Mouse (Mus musculus) midbrain, embryonic 12.5 days (tissue): ENCODE measurements around the gene Hoxd1. TPM values are rescaled to one million over a fixed set of nuclear protein-coding genes. Genes with fewer than 3 reads are reported as not detected.

Experiments
- ATAC-seq: fragments of 200-750 bp; cut with Nextera tagmentation; 2 replicates; pipeline ENCODE4 v1.8.0; 2017; ENCODE audit warnings: low read depth, moderate TSS enrichment, moderate library complexity; ENCODE audit not compliant: low FRiP score
- H3K27ac ChIP-seq: fragments of 300-500 bp; sonication (generic); replicated peaks from 2 replicates; pipeline ENCODE4 v1.5.1; 2016; ENCODE audit warnings: mild to moderate bottlenecking
- H3K27me3 ChIP-seq: fragments of 300-500 bp; sonication (generic); 2 replicates; pipeline ENCODE4 v1.6.1; 2016; ENCODE audit warnings: mild to moderate bottlenecking
- H3K36me3 ChIP-seq: fragments of 300-500 bp; sonication (generic); 2 replicates; pipeline ENCODE4 v1.6.1; 2016
- H3K4me1 ChIP-seq: fragments of 300-500 bp; sonication (generic); 2 replicates; pipeline ENCODE4 v1.6.1; 2016
- H3K4me2 ChIP-seq: fragments of 300-500 bp; sonication (generic); replicated peaks from 2 replicates; pipeline ENCODE4 v1.6.1; 2016; ENCODE audit warnings: mild to moderate bottlenecking, moderate library complexity
- H3K4me3 ChIP-seq: fragments of 300-500 bp; sonication (generic); 2 replicates; pipeline ENCODE4 v1.5.1; 2016; ENCODE audit warnings: mild to moderate bottlenecking
- H3K9ac ChIP-seq: fragments of 300-500 bp; sonication (generic); replicated peaks from 2 replicates; pipeline ENCODE4 v1.6.1; 2016; ENCODE audit warnings: mild to moderate bottlenecking, moderate library complexity
- H3K9me3 ChIP-seq: fragments of 300-500 bp; sonication (generic); 2 replicates; pipeline ENCODE4 v1.6.1; 2016; ENCODE audit warnings: mild to moderate bottlenecking
- WGBS: fragments of 180-500 bp; shearing (Covaris S2); methylation state at CpG from one replicate; pipeline ENCODE4 v1.1.7; 2016; 5-methylcytosine and 5-hydroxymethylcytosine counted together
- polyA plus RNA-seq: library from polyadenylated mRNA; unstranded; fragments of >200 nt; fragmentation: Nextera tagmentation; extraction: Ambion mirVana; gene quantifications from 2 replicates; pipeline ENCODE4 v1.2.1, GENCODE M21; 2016

The Hoxd1 gene
- polyA plus RNA-seq, 1 experiment from 2014 or later: 0.40 TPM

GRCm38 (mm10) chr2:74753711-74754110 lies 9.1 kb upstream of the Hoxd1 start:
- H3K9ac ChIP-seq: no peak overlapping the region
- WGBS: 14% methylated on average over 5 of the region's 5 CpGs
- no peak for ATAC-seq
- H3K4me3 ChIP-seq: no peak overlapping the region
- no peaks in the 10 kb centered on the region for H3K9me3 ChIP-seq
- H3K36me3 ChIP-seq: no peaks in the 10 kb centered on the region
- H3K4me1 ChIP-seq: peaks cover 22% of the 10 kb centered on the region
- no peak overlapping the region for H3K27ac ChIP-seq
- peaks cover 94% of the 10 kb centered on the region for H3K27me3 ChIP-seq
- H3K4me2 ChIP-seq: no peak overlapping the region

GRCm38 (mm10) chr2:74760146-74760545 lies 2.6 kb upstream of the Hoxd1 start:
- Histone ChIP-seq H3K27ac (no peak overlapping the region), H3K36me3 (no peaks in the 10 kb centered on the region), H3K4me3 (no peak overlapping the region), H3K27me3 (peaks cover 91% of the 10 kb centered on the region), H3K4me2 (no peak overlapping the region), H3K9ac (no peak overlapping the region), H3K9me3 (no peaks in the 10 kb centered on the region), H3K4me1 (peaks cover 17% of the 10 kb centered on the region)
- WGBS: 0% methylated on average over 1 of the region's 1 CpGs
- no peak for ATAC-seq

- Histone ChIP-seq H3K27me3 (peaks cover 93% of the 10 kb centered on the region), H3K4me1 (peaks cover 17% of the 10 kb centered on the region), H3K27ac (no peak overlapping the region), H3K9me3 (no peaks in the 10 kb centered on the region), H3K9ac (no peak overlapping the region), H3K36me3 (no peaks in the 10 kb centered on the region), H3K4me3 (no peak overlapping the region), H3K4me2 (no peak overlapping the region; the same call in 1 of the 2 replicates)
- no peak for ATAC-seq
- 10% methylated on average over 13 of the region's 13 CpGs for WGBS
Observed at GRCm38 (mm10) chr2:74761941-74762340, 839 bp upstream of the Hoxd1 start.

GRCm38 (mm10) chr2:74763245-74763735 lies 510 bp downstream of the Hoxd1 start:
- peaks cover 17% of the 10 kb centered on the region for H3K4me1 ChIP-seq
- no peak overlapping the region for H3K27ac ChIP-seq
- no peak overlapping the region for H3K9ac ChIP-seq
- H3K4me3 ChIP-seq: peak overlapping the region; percentile 46
- H3K4me2 ChIP-seq: peak overlapping the region; percentile 76
- H3K9me3 ChIP-seq: no peaks in the 10 kb centered on the region
- peak; percentile 27; the same call in 1 of the 2 replicates for ATAC-seq
- WGBS: under 1% methylated on average over 53 of the region's 53 CpGs
- H3K27me3 ChIP-seq: peaks cover 86% of the 10 kb centered on the region
- H3K36me3 ChIP-seq: no peaks in the 10 kb centered on the region

GRCm38 (mm10) chr2:74763976-74764375 lies 1.2 kb downstream of the Hoxd1 start:
- WGBS: 59% methylated on average over 10 of the region's 10 CpGs
- H3K4me1 ChIP-seq: peaks cover 17% of the 10 kb centered on the region

GRCm38 (mm10) chr2:74774359-74774758 lies 11.6 kb downstream of the Hoxd1 start:
- H3K9ac ChIP-seq: no peak overlapping the region
- H3K9me3 ChIP-seq: no peaks in the 10 kb centered on the region
- WGBS: 86% methylated on average over 2 of the region's 2 CpGs
- no peak overlapping the region for H3K4me2 ChIP-seq
- H3K4me1 ChIP-seq: no peaks in the 10 kb centered on the region
- peaks cover 8% of the 10 kb centered on the region; the same call in 1 of the 2 replicates for H3K27me3 ChIP-seq
- no peaks in the 10 kb centered on the region for H3K36me3 ChIP-seq
- H3K4me3 ChIP-seq: no peak overlapping the region
- no peak for ATAC-seq
- H3K27ac ChIP-seq: no peak overlapping the region

More at GRCm38 (mm10) chr2:74763976-74764375, 1.2 kb downstream of the Hoxd1 start:
- no peak for ATAC-seq
- H3K27me3 ChIP-seq: peaks cover 87% of the 10 kb centered on the region
- H3K9me3 ChIP-seq: no peaks in the 10 kb centered on the region
- H3K36me3 ChIP-seq: no peaks in the 10 kb centered on the region
- H3K9ac ChIP-seq: no peak overlapping the region
- H3K27ac ChIP-seq: no peak overlapping the region
- H3K4me2 ChIP-seq: no peak overlapping the region
- no peak overlapping the region for H3K4me3 ChIP-seq

GRCm38 (mm10) chr2:74777536-74778275 lies 14.9 kb downstream of the Hoxd1 start:
- no peak overlapping the region for H3K4me2 ChIP-seq
- H3K4me1 ChIP-seq: no peaks in the 10 kb centered on the region
- H3K9ac ChIP-seq: no peak overlapping the region
- H3K9me3 ChIP-seq: no peaks in the 10 kb centered on the region
- no peak overlapping the region for H3K4me3 ChIP-seq
- 73% methylated on average over 13 of the region's 13 CpGs for WGBS
- no peaks in the 10 kb centered on the region for H3K36me3 ChIP-seq
- ATAC-seq: no peak
- H3K27me3 ChIP-seq: no peaks in the 10 kb centered on the region
- no peak overlapping the region for H3K27ac ChIP-seq

GRCm38 (mm10) chr2:74781386-74781785 lies 18.6 kb downstream of the Hoxd1 start:
- H3K36me3 ChIP-seq: no peaks in the 10 kb centered on the region
- no peak for ATAC-seq
- no peaks in the 10 kb centered on the region for H3K9me3 ChIP-seq
- no peaks in the 10 kb centered on the region for H3K27me3 ChIP-seq
- no peak overlapping the region for H3K4me2 ChIP-seq
- H3K9ac ChIP-seq: no peak overlapping the region
- WGBS: 88% methylated on average over 5 of the region's 5 CpGs
- no peak overlapping the region for H3K4me3 ChIP-seq
- no peaks in the 10 kb centered on the region for H3K4me1 ChIP-seq
- no peak overlapping the region for H3K27ac ChIP-seq

- ATAC-seq: no peak
- Histone ChIP-seq H3K4me2 (no peak overlapping the region), H3K4me3 (no peak overlapping the region), H3K27me3 (no peaks in the 10 kb centered on the region), H3K4me1 (no peaks in the 10 kb centered on the region), H3K9ac (no peak overlapping the region), H3K27ac (no peak overlapping the region), H3K9me3 (no peaks in the 10 kb centered on the region), H3K36me3 (no peaks in the 10 kb centered on the region)
- WGBS: 64% methylated on average over 7 of the region's 7 CpGs
Observed at GRCm38 (mm10) chr2:74795531-74795930, 32.8 kb downstream of the Hoxd1 start.

GRCm38 (mm10) chr2:74808431-74808830 lies 45.7 kb downstream of the Hoxd1 start:
- 81% methylated on average over 5 of the region's 5 CpGs for WGBS
- Histone ChIP-seq H3K27ac (no peak overlapping the region), H3K4me3 (no peak overlapping the region), H3K9me3 (no peaks in the 10 kb centered on the region), H3K4me1 (no peaks in the 10 kb centered on the region), H3K4me2 (no peak overlapping the region), H3K36me3 (no peaks in the 10 kb centered on the region), H3K9ac (no peak overlapping the region), H3K27me3 (no peaks in the 10 kb centered on the region)
- ATAC-seq: no peak
